Mouse (Mus musculus) embryonic facial prominence, embryonic 11.5 days (tissue): ENCODE results near the gene Stub1. TPM values are rescaled to one million over a fixed set of nuclear protein-coding genes. Genes with fewer than 3 reads are reported as not detected.

Source experiments
- ATAC-seq: fragments of 200-750 bp; cut with Nextera tagmentation; replicated peaks from 2 replicates; pipeline ENCODE4 v1.8.0; 2017; ENCODE audit warnings: low read depth; ENCODE audit not compliant: insufficient number of reproducible peaks, low FRiP score, low TSS enrichment
- DNase-seq: peaks from one replicate; pipeline ENCODE4 v3.0.0-alpha.2; 2015; ENCODE audit warnings: low spot score
- H3K27ac ChIP-seq: fragments of 300-500 bp; sonication (generic); replicated peaks from 2 replicates; pipeline ENCODE4 v1.5.1; 2014; ENCODE audit warnings: mild to moderate bottlenecking, low read depth, low read length, control low read depth
- H3K27me3 ChIP-seq: fragments of 300-500 bp; sonication (generic); 2 replicates; pipeline ENCODE4 v1.6.1; 2014; ENCODE audit warnings: mild to moderate bottlenecking, low read length, moderate library complexity, mixed read lengths; ENCODE audit not compliant: control insufficient read depth, insufficient read depth
- H3K36me3 ChIP-seq: fragments of 300-500 bp; sonication (generic); replicated peaks from 2 replicates; pipeline ENCODE4 v1.6.1; 2014; ENCODE audit warnings: low read depth, mild to moderate bottlenecking, low read length, moderate library complexity, mixed read lengths; ENCODE audit not compliant: control insufficient read depth, insufficient read depth
- H3K4me1 ChIP-seq: fragments of 300-500 bp; sonication (generic); 2 replicates; pipeline ENCODE4 v1.6.1; 2014; ENCODE audit warnings: low read length, mixed read lengths; ENCODE audit not compliant: control insufficient read depth, insufficient read depth
- H3K4me2 ChIP-seq: fragments of 300-500 bp; sonication (generic); 2 replicates; pipeline ENCODE4 v1.6.1; 2014; ENCODE audit warnings: low read depth, mild to moderate bottlenecking, control low read depth, low read length, moderate library complexity
- H3K4me3 ChIP-seq: fragments of 300-500 bp; sonication (generic); 2 replicates; pipeline ENCODE4 v1.5.1; 2014; ENCODE audit warnings: low read depth, low read length, control low read depth
- H3K9ac ChIP-seq: fragments of 300-500 bp; sonication (generic); replicated peaks from 2 replicates; pipeline ENCODE4 v1.6.1; 2014; ENCODE audit warnings: mild to moderate bottlenecking, control low read depth, low read length
- H3K9me3 ChIP-seq: fragments of 300-500 bp; sonication (generic); replicated peaks from 2 replicates; pipeline ENCODE4 v1.6.1; 2016; ENCODE audit warnings: mild to moderate bottlenecking, low read length, inconsistent platforms, mixed read lengths; ENCODE audit not compliant: control insufficient read depth
- WGBS: fragments of 180-500 bp; shearing (Covaris S2); extraction: QIAGEN DNeasy Blood & Tissue Kit; methylation state at CpG from one replicate; pipeline ENCODE4 v1.1.7; 2014; 5-methylcytosine and 5-hydroxymethylcytosine counted together
- microRNA-seq: library from miRNA; unstranded; fragments of <30 nt; microRNA quantifications from one replicate; pipeline ENCODE4, GENCODE M21; 2016; ENCODE audit warnings: borderline number of aligned reads
- polyA plus RNA-seq: library from polyadenylated mRNA; unstranded; fragments of >200 nt; fragmentation: Nextera tagmentation; extraction: Ambion mirVana; gene quantifications from 2 replicates; pipeline ENCODE4 v1.2.1, GENCODE M21; 2014

The Stub1 gene
- polyA plus RNA-seq, 1 experiment from 2014 or later = 323 TPM

GRCm38 (mm10) chr17:25783086-25783485, 50.1 kb downstream of the Stub1 start:
- Histone ChIP-seq H3K27me3 (no peaks in the 10 kb centered on the region), H3K27ac (no peak overlapping the region), H3K4me3 (no peak overlapping the region), H3K4me2 (no peak overlapping the region), H3K4me1 (peaks cover 5% of the 10 kb centered on the region; the same call in 1 of the 2 replicates), H3K9ac (no peak overlapping the region; the same call in 1 of the 2 replicates), H3K9me3 (no peaks in the 10 kb centered on the region), H3K36me3 (peaks cover 15% of the 10 kb centered on the region)
- DNase-seq (no peak), ATAC-seq (no peak)
- WGBS = 84% methylated on average over 7 of the region's 7 CpGs

GRCm38 (mm10) chr17:25781339-25781738, 51.9 kb downstream of the Stub1 start:
- no peak for ATAC-seq

More at GRCm38 (mm10) chr17:25781339-25781738, 51.9 kb downstream of the Stub1 start:
- 83% methylated on average over 6 of the region's 6 CpGs for WGBS
- Histone ChIP-seq H3K27ac (no peak overlapping the region), H3K9ac (no peak overlapping the region), H3K4me1 (peaks cover 5% of the 10 kb centered on the region; the same call in 1 of the 2 replicates), H3K4me2 (no peak overlapping the region), H3K36me3 (peaks cover 15% of the 10 kb centered on the region), H3K9me3 (no peaks in the 10 kb centered on the region), H3K27me3 (no peaks in the 10 kb centered on the region), H3K4me3 (no peak overlapping the region)
- no peak for DNase-seq

Small RNA genes within 50 kb of the gene (microRNA-seq; reads per million reads assigned to microRNA genes)
- gene Mir3082 (not detected), gene Mir6966 (not detected)

Other genes with a start within 250 kb of the Stub1 start
- gene Gng13, start 116.2 kb downstream of the Stub1 start, polyA plus RNA-seq = 1.7 and 2.4 TPM in 2 replicates
- 17.7 and 21.2 TPM in 2 replicates for gene Chtf18, start 106.0 kb downstream of the Stub1 start, polyA plus RNA-seq
- gene Rpusd1, start 105.7 kb downstream of the Stub1 start, polyA plus RNA-seq = 18.7 and 19.4 TPM in 2 replicates
- gene Mslnl, start 97.4 kb downstream of the Stub1 start, polyA plus RNA-seq = 0.10 TPM in 1 of 2 replicates, not detected in the other
- gene Msln, start 79.0 kb downstream of the Stub1 start, polyA plus RNA-seq = 0.63 TPM in 1 of 2 replicates, not detected in the other
- gene Narfl, start 59.6 kb downstream of the Stub1 start, polyA plus RNA-seq = 23.8 and 24.5 TPM in 2 replicates
- 58.7 and 61.1 TPM in 2 replicates for gene Haghl, start 47.7 kb downstream of the Stub1 start, polyA plus RNA-seq
- not detected in 2 replicates for gene Ccdc78, start 46.8 kb downstream of the Stub1 start, polyA plus RNA-seq
- 58.4 and 62.9 TPM in 2 replicates for gene Fam173a, start 40.5 kb downstream of the Stub1 start, polyA plus RNA-seq
- not detected in 2 replicates for gene AC134908.4, start 37.7 kb downstream of the Stub1 start, polyA plus RNA-seq
- 13.4 and 15.6 TPM in 2 replicates for gene Metrn, start 36.3 kb downstream of the Stub1 start, polyA plus RNA-seq
- gene Fbxl16, start 24.3 kb downstream of the Stub1 start, polyA plus RNA-seq = 3.9 and 4.2 TPM in 2 replicates
- 24.5 and 26.9 TPM in 2 replicates for gene Wdr24, start 9.8 kb downstream of the Stub1 start, polyA plus RNA-seq
- gene Jmjd8, start 4.5 kb downstream of the Stub1 start, polyA plus RNA-seq = 42.0 and 47.7 TPM in 2 replicates
- gene Rhbdl1, start 3.9 kb upstream of the Stub1 start, polyA plus RNA-seq = 1.1 and 1.5 TPM in 2 replicates
- gene Gm20683, start 8.4 kb upstream of the Stub1 start, polyA plus RNA-seq = 0.36 and 1.2 TPM in 2 replicates
- 7.1 and 9.7 TPM in 2 replicates for gene Rhot2, start 11.4 kb upstream of the Stub1 start, polyA plus RNA-seq
- 14.7 and 15.1 TPM in 2 replicates for gene Wdr90, start 28.1 kb upstream of the Stub1 start, polyA plus RNA-seq
- gene Mcrip2, start 35.4 kb upstream of the Stub1 start, polyA plus RNA-seq = 7.3 and 9.5 TPM in 2 replicates
- gene Mettl26, start 41.7 kb upstream of the Stub1 start, polyA plus RNA-seq = 49.8 and 63.3 TPM in 2 replicates
- gene Wfikkn1, start 47.5 kb upstream of the Stub1 start, polyA plus RNA-seq = 0.63 and 0.87 TPM in 2 replicates
- 17.6 and 18.7 TPM in 2 replicates for gene Rab40c, start 86.3 kb upstream of the Stub1 start, polyA plus RNA-seq
- 40.2 and 41.4 TPM in 2 replicates for gene Pigq, start 111.5 kb upstream of the Stub1 start, polyA plus RNA-seq
- 0.15 TPM in 1 of 2 replicates, not detected in the other for gene Nhlrc4, start 111.6 kb upstream of the Stub1 start, polyA plus RNA-seq
- gene A930017K11Rik, start 119.2 kb upstream of the Stub1 start, polyA plus RNA-seq = 0.15 and 0.49 TPM in 2 replicates
- 17.4 and 20.2 TPM in 2 replicates for gene Capn15, start 152.4 kb upstream of the Stub1 start, polyA plus RNA-seq
- 12.9 and 16.1 TPM in 2 replicates for gene Rab11fip3, start 236.2 kb upstream of the Stub1 start, polyA plus RNA-seq